Mouse (Mus musculus) urinary bladder, adult 2 months (tissue): Measurements from ENCODE around the gene Rpap1. TPM values are rescaled to one million over a fixed set of nuclear protein-coding genes. Genes with fewer than 3 reads are reported as not detected.
A peak's percentile ranks its signal among the peaks of the same experiment; 100 is the strongest.

Experiments
- DNase-seq: peaks from one replicate; pipeline ENCODE4 v3.0.0; 2022; ENCODE audit warnings: low spot score
- polyA plus RNA-seq: library from polyadenylated mRNA; depleted of rRNA; stranded (reverse); fragments of >200 nt; gene quantifications from 2 replicates; pipeline ENCODE4 v1.2.3, GENCODE M21; 2012

Rpap1 gene
- polyA plus RNA-seq, 1 experiment: 12.0 TPM

DNA sequence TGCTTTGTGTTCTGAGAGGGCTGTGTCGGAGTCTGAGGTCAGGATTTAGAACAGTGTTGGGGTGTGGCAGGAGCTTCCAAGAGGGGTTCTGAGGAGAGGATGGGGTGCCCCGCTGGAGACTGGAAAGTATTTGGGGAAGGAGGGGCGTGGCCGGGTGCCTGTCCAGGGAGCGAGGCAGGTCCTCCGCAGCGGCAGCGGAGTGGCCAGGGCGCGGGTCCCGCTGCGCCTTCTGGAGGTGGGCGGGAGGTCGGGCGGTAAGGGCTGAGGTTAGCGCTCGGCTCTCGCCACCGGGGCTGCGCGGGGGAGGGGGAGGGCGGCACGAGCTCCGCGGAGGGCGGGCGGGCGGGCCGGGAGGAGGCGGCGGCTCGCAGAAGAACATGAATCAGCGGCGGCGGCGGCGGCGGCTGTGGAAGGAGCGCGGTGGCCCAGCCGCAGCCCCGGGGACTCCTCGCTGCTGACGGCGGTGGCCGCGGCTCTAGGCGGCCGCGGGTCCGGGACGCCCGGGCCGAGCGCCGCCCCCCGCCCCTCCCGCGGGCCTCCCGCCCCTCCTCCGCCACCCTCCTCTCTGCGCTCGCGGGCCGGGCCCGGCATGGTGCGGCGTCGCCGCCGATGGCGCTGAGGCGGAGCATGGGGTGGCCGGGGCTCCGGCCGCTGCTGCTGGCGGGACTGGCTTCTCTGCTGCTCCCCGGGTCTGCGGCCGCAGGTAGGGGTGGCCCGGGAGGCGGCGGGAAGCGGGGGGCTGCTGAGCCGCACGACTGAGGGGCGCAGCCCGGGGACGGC lies 12.0 kb upstream of the Rpap1 start:
- DNase-seq: peak; percentile 41

GRCm38 (mm10) chr2:119798246-119798927 lies 11.1 kb upstream of the Rpap1 start:
- peak; percentile 40 for DNase-seq

DNA sequence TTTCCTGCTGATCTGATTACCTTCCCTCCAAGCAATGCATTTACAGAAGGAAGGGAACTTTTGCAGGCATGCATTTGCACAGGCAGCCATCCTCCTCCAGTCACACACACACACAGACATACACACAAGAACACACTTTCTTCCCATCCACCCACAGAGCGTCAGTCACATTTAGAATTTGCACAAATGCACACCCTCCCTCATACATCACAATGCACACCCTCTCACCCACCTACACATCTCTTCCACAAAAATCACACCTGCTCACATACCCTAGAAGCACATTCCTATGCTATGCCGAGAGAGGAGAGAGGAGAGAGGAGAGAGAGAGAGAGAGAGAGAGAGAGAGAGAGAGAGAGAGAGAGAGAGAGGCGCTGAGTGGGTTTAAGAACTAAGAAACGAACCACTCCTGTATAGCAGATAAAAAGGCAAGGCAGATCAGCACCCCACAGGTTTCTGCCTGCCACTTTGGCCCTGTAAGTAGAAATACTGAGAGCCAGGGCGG lies 10.0 kb upstream of the Rpap1 start, which contains the start of gene Tyro3:
TSS of gene Tyro3 (plus strand) at position 455 of the 505 bp plus-strand sequence.
- DNase-seq: no peak

DNA sequence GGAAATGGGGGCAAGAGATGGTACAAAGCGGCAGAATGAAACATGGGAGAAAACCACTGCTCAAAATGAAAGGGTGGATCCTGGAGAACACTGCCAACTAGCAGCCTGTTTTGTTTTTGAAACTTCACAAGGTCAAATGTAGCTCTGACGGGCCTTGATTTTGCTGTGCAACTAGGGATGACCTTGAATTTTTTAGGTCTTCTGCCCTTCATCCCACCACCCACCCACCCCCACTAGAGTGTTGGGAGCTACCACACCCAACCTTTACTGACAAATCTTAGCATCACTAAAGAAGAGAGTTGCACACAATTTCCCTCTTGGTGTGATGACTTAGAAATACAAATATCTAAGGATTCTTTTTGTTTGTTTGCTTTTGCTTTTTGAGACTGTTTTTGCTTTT lies 2.7 kb upstream of the Rpap1 start:
- DNase-seq: no peak

DNA sequence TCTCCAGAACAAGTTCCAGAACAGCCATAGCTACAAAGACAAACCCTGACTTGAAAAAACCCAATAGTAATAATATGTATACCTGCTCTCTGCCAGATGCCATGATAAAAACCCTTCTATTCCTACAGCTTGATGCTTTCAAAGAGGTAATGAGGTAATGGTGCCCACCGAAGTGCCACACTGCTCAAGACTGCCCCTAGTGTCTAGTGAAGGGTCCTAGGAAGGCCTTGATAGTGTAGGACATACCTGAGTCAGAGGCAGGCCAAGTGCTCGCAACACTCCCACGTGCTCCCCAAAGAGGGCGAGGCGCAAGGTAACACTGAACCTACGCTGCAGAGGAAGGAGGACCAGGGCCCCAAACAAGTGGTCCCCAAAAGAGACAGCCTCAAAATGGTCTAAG lies 20.1 kb downstream of the Rpap1 start:
- DNase-seq: no peak

- DNase-seq: no peak
Observed at GRCm38 (mm10) chr2:119763924-119764323, 23.4 kb downstream of the Rpap1 start.

DNA sequence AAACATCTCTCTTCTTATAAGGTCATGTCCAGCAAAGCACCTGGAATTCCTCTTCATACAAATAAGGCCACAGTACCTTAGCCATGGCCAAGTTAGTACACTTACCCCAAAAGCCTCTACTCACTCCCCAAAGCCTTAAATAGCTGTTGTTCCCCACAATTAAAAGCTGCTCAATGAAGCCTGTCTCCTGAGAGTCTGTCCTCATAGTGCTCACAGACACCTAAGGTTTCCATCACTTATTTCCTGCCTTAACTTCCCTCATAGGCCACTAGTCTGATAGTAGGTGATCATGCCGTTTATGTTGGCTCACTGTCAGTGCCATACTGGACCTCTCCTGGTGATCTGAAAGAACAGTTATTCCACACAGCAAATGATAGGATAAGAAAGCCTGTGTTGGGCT lies 25.1 kb downstream of the Rpap1 start:
- DNase-seq: no peak

GRCm38 (mm10) chr2:119760251-119760650 lies 27.1 kb downstream of the Rpap1 start, which contains the start of gene Ltk:
Ltk (minus strand) TSS chr2:119760431.
- no peak for DNase-seq

DNA sequence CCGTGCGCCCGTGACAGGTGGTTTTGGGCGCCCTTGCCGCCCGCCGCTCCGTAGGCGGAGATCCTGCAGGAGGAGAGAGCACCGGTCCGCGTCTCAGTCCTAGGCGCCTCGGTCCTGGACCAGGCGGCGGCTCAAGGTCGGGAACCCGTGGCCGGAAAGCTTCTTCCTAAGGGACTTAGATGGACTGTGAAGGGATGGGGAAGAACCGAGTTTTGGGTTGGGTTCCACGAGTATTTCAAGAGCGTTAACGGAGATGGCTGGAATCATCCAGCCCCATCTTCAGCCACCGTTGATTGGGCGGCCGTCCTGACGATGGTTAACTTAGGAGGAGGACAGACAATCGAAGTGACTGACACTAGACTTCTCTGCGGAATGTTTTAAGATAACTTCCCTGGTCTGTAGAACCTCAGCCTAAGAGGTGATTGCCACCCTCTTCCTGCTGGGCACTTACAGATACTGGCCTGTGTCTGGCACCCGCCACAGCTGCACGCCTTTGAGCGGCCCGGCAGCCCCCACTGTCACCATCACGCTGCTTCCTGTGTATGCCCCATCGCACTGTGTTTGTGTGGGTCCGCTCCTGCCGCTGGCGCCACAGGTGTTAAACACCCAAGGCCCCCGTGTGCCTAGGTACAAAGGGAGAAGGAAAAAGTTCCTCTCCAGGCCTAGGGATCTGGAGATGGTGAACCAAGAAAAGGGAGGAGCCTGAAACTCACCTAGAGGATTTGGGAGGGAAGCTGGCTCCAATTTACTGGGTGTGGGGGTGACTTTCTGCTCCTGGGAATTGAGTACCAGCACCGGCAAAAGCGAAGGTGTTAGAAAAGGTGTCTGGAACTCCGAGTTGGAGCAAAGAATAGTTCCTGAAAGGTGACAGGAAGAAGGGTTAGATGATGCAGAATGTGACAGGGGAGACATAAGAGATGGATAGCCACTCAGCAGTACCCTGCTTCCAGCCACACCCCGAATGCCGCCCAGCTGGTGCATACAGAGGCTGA lies 28.2 kb downstream of the Rpap1 start:
- no peak for DNase-seq

GRCm38 (mm10) chr2:119758101-119758843 lies 29.1 kb downstream of the Rpap1 start:
- peak; percentile 38 for DNase-seq

- peak; percentile 27 for DNase-seq
Observed at GRCm38 (mm10) chr2:119757601-119758100, 29.7 kb downstream of the Rpap1 start.

DNA sequence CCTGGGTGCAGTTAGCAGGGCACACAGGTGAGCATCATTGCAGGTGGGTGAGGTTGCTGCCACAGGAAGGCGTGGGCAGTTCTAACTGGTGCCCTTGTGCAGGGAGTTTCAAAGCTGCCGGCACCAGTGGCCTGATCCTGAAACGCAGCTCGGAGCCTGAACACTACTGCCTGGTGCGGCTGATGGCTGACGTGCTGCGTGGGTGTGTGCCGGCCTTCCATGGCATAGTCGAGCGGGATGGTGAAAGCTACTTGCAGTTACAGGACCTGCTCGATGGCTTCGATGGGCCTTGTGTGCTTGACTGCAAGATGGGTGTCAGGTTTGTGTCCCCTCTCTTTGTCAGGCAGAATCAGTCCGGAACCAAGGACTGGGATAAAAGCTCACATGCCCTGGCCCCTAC lies 38.1 kb downstream of the Rpap1 start:
- DNase-seq: no peak

GRCm38 (mm10) chr2:119747554-119747953 lies 39.8 kb downstream of the Rpap1 start:
- DNase-seq: no peak

GRCm38 (mm10) chr2:119745281-119745680 lies 42.1 kb downstream of the Rpap1 start:
- DNase-seq: no peak

DNA sequence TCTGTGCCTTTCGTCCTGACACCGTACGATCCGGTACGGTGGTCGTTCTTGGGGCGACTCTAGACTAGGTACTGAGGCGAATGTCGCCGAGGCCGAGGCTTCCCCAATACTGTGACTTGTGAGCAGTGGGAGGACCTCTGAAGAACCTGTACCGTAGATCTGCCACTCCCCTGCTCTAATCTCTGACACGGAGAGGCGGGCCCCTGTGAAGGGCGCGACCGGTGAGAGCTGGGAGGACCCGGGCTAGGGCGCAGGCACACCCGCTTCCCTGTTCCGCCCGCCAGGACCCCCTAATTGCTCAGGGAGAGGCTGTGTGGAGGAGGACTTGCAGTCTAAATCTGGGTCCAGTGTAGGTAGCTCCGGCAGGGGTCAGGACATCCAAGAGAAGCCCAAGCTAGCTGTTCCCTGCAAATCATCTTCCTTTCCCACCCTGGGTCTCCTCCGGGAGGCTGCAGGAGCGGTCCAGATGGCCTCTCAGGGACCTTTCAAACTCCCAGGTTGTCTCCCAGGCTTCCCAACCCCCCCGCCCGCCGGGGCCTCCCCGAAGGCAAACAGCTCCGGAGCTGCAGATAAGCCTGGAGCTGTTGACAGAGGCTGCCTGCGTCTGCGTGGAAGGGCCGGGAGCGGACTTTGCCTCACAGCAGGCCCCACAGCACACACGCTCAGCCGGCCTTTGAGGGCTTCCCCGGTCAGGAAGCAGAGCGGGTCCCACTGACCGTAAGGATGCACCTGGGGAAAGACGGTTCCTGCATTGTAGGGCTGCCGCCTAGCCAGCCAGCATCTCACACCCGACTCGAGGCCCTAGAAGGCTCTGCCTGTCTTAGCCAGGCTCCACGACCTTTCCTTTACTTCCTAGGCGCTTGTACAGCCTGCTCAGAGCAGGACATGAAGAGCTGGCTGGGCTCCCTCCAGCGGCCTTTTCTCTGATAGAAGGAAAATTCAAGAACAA lies 42.9 kb downstream of the Rpap1 start:
- peak; percentile 47 for DNase-seq

DNA sequence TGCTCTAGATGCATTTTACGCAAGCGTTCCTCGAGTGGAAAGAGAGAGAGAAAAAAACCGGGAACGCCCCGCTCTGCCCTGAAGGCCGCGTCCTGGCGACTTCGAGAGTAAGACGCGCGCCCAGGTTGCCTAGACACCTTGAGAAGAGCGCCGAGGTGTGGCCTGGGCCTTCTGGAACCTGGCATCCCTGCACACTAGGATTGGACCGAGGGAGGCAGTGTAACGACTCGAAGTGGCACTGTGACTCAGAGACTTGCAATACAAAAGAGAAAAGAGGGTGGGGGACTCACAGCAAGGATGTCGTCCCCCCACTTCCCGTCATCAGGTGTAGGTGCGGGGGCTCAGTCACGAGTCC lies 43.6 kb downstream of the Rpap1 start:
- no peak for DNase-seq

DNA sequence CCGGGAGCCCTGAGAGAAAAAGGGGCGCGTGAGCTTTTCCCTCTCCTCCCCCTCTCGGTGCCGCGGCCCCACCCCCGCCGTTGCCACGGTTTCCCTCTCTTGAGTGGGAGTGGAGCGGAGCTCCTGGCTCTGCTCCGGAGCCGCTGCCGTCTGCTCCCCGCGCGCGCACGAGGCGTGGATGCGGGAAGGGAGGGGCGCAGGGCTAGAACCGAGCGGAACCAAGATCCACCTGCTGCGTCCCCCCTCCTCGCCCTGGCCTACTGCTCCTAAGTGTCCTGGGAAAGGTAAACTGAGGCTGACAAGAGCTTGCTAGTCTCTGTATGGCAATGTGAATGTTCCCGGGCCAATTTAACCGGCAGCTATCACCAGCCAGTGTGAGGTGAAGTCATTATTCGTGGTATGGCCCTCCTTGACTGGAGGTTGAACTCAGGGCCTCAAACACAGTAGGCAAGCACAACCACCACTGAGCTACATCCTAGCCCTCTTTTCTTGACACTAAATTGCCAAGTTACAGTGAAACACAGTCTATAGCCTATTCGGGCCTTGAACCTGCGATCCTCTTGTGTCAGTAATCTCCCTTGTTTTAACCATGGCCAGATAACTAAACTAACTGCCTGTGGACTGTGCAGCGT lies 44.0 kb downstream of the Rpap1 start:
- no peak for DNase-seq

- peak; percentile 40 for DNase-seq
Observed at GRCm38 (mm10) chr2:119742461-119743175, 44.7 kb downstream of the Rpap1 start.
